Mouse (Mus musculus) hindlimb bud, embryonic 11.5 days (tissue): Measurements from ENCODE around the gene Prg3.

ENCODE experiments used
- DNase-seq: peaks from one replicate; pipeline ENCODE4 v3.0.0-alpha.2; 2012; ENCODE audit warnings: low read depth, low spot score; ENCODE audit errors: extremely low spot score

Prg3 gene

DNA sequence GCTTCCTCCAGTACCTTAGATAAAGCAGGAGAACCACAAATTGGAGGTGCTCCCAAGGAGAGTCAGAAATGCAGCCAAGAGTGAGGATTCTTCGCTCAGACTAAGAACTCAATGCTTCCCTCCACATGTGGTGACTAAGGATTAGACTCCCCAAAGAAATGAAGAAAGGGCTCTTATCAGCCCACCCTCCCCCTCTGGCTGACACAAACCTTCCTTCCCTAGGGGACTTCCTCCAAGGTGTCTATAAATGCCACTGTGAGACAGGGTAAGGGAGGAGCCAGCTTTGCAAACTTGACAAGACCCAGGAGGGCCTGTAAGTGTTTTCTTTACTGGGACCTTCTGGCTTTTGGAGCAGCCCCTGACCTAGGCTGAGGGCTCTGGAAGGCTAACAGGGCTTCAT, 7.8 kb upstream of the Prg3 start, which contains the start of gene Prg2:
Gene Prg2 (plus strand): TSS at position 274 of the 400 bp plus-strand sequence.
- no peak for DNase-seq

DNA sequence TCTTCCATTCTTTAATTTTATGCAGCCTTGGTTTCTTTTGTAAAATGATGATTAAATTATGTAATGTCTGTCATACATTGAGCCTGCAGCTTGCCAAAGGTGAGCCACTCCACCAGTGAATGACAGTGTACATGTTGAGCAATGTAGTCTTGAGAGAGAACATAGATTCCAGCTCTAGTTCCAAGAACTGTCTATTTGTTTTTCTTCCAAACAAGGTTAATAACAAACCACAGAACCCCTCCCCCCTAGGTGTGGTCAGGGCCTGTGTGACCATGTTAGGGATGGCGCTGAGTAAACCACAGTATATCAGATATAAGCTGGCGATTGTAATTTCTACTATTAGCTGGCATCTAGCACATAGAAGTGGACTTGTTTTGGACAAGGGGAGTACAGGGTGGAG, 8.4 kb downstream of the Prg3 start:
- DNase-seq: no peak

DNA sequence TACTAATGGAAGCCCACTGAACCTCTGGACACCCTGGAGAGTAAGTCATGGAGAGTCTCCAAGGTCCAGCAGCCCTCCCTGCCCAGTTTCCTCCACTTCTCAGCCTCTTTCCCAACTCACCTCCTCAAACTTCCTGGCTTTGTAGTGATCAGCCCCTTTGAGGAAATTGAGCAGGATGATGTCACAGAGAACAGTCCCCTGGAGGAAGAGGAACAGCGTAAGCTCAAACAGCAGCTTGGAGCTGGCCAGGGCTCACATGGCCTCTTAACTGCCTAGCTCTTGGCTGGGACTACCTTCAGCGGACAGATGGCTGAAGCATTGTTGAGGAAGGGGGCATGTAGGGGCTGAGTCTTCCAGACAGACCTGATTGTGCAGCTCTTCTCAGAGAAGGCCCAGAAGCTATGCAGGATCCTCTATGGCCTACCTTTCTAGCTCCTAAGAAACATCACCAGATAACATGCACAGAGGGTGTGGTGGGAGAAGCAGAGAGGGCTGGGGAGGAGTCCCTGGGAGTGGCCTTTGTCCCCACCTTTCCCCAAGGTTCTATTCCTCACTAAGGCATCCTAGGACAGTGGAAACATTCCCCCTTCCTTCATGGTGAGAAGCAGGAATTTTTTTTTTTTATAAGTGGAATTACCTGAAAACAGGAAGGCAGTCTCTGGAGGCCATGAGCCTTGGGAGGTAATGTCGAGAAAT, 11.6 kb downstream of the Prg3 start:
- no peak for DNase-seq

GRCm38 (mm10) chr2:85001497-85001896, 13.5 kb downstream of the Prg3 start:
- DNase-seq: no peak

DNA sequence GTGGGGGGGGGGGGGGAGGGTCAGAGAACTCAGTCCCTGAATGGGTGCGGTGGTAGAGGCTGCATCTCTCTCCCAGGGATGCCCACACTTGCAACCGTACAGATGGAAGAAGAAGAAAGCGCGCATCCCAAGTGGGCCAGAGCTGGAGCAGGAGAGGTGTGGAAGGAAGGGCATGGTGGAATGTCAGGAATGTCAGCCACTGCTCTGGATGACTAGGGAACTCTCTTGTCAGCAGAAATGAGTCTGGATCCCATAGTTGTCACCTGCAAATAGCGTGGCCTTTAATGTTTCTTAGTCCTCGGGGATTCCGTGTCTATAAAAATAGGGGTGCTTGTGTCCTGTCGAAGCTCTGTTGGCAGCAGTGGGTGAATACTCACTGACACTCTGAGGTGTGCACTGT, 14.6 kb downstream of the Prg3 start:
- no peak for DNase-seq

DNA sequence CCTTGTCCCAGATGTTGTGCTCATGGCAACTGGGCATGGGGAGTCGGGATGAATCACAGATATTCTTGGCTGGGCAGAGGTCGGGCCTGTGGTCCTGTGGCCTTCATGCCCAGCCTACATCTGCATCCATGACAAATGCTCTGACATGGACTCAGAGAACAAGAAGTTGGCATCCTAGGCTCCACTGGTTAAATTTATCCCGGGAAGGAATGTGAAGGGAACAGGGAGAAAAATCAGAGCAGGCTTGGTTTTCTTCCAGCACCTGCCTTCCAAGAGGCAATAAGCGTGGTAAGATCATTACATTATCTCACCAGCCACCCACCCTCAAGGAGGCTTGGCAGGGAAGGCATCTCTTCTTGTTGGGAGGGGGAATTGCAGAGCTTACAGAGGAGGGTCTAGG, 16.3 kb downstream of the Prg3 start:
- DNase-seq: no peak

DNA sequence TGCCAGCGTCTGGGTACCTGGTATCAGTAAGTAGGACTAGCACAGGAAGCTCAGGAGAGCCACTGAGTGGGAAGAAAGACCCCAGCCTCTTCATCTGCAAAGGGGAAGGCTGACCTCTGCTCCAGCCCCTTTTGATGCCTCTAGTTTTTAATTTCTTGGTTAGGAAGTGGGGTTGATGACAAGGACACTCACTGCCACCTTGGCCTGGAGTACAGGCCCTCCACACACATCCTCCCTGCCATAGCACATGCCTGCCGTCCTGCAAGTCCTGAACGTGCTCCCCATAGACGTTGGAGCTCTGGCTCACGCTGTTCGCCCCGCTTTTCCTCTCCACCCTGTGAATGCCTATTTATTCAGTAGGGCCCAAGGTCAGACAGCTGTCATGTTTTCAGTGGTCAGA, 18.6 kb downstream of the Prg3 start:
- DNase-seq: no peak

DNA sequence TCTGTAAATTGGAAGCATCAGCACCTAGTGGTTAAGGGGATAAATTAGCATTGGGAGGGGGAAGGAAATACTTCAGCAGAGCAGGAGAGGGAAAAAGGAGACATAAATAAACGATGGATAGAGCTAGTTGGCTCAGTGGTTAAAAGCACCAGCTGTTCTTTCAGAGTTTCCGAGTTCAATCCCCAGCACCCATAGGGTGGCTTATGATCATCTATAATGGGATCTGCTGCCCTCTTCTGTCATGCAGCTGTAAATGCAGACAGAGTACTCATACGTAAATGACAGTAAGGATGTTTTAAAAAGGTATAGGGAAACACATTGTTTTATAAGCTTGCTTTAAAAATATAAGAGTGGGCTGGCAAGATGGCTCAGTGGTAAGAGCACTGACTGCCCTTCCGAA, 19.7 kb downstream of the Prg3 start:
- DNase-seq: no peak

DNA sequence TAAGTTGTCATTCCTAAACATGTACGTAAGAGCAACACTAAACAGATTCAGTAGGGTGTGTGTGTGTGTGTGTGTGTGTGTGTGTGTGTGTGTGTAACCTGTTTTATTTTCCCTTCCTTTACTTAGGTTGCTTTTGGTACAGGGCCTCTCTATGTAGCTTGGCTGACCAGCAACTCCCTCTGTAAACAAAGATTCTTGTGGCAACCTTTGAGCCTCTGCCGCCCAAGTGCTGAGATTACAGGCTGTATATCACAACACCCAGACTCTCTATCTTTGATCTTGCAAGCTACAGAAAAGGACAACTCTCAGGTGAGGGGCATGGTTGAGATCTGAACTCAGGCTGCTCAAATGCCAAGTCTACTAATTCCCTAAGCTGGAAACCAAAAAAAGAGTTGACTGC, 21.2 kb downstream of the Prg3 start:
- no peak for DNase-seq

- DNase-seq: no peak
Measured at GRCm38 (mm10) chr2:85011906-85012604, 24.0 kb downstream of the Prg3 start.

DNA sequence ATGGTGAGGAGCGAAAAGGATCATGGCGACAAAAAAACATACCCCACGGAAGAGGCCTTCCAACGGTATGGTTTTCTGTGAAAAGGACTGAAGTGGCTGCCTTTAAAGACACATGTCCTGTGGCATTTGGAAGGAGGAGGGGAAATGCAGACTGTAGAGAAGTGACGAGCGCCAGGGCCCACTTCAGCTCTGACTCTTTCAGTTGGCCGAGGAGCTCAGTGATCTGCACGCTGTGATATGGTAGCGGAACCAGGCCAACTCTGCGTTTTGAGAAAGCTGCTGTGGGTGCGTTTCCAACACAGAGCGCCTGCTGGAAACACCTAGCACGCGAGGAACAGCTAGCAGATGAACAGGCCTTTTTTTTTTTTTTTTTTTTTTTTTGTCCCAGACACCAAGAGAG, 24.7 kb downstream of the Prg3 start:
- no peak for DNase-seq

GRCm38 (mm10) chr2:85013826-85014587, 26.0 kb downstream of the Prg3 start:
- no peak for DNase-seq

GRCm38 (mm10) chr2:85014588-85014982, 26.6 kb downstream of the Prg3 start:
- no peak for DNase-seq

GRCm38 (mm10) chr2:85022043-85022442, 34.0 kb downstream of the Prg3 start:
- DNase-seq: no peak

- no peak for DNase-seq
Measured at GRCm38 (mm10) chr2:85026178-85026577, 38.2 kb downstream of the Prg3 start.

GRCm38 (mm10) chr2:85027281-85027680, 39.3 kb downstream of the Prg3 start:
- no peak for DNase-seq

- no peak for DNase-seq
Measured at GRCm38 (mm10) chr2:85029897-85030296, 41.9 kb downstream of the Prg3 start.

GRCm38 (mm10) chr2:85030989-85031388, 43.0 kb downstream of the Prg3 start:
- no peak for DNase-seq

DNA sequence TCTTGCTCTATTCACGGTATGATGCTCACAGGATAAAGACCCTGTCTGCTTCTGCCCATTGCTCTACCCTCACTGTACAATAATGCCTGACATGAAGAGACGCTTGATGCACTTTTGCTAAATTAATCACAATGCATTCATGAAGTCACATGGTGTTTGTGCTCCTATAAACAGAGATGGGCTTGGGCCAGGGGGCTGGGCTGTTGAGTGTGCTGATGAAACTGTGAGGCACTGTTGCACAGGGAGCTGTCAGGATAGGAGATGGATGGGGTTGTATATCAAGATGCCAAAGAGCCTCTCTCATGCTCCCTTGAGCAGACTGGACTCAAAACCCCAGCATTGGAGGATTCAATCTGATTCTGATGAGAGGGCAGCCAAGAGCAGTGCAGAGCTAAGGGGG, 45.1 kb downstream of the Prg3 start:
- DNase-seq: no peak

DNA sequence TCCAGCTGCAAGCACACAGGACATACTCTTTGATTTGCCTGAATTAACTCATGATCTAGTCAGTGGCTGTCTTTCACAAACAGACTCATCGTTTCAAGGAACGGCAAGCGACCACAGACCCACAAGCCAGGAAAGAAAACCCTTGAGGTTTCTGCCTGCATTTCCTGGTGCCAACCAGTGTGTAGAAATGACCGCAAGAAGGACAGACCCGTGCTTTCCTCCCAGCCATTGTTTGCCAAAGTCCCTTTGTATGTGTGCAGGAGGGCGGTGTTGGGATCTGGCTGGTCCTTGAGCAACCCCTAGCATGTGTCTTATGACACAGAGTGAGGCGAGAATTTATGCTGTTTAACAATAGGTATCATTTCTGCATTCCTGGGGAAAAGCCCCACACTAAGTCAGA, 46.2 kb downstream of the Prg3 start:
- DNase-seq: no peak

DNA sequence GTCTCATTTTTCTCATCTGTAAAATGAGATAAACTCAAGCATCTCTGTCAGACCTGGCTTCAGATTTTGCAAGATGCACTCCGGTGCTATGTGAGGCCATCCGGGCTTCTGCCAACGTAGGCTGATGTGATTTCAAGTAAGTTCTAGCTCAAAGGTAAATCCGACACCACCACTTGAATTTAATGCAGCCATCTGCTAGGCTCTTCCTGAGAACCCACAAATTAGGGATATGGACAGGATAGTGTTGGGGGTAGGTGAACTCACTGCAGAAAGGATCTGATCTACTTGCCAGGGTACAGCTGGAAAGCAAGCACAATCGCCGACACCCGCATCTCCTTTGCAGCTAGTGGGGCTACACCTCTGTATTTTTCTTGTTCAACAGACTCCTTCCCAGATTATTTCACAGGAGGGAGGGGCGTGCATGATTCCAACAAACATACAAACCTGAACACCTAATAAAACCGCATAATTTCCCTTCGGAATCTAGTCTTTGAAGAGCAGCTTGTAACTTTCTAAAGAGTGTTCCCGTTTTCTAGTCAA, 48.6 kb downstream of the Prg3 start:
- DNase-seq: no peak
